ENCODE assay signal across 16 mouse cellular contexts in genomic region chr10:86769797-86770196, GRCm38 (mm10). TPM values are rescaled to one million over a fixed set of nuclear protein-coding genes. Genes with fewer than 3 reads are reported as not detected.
DNase-seq lines count a peak whose midpoint lies in the region; ATAC-seq lines count a peak whose summit lies in the region.
"Had no signal": no experiment of that assay in that cellular context is flagged by ENCODE, and none has a peak within 500 bp of the region (broad histone marks: within the 10 kb centered on the region; RNA-seq: fewer than 3 reads in every experiment).

No protein-coding gene starts in this region.

- H3K27ac ChIP-seq in hindbrain, embryonic 13.5 days, result peak overlapping the region; percentile 9; the same call in 1 of the 2 replicates
- no peak overlapping the region for H3K27ac ChIP-seq in hindbrain, embryonic 16.5 days (ENCODE audit: low read depth, low read length)
- H3K27ac ChIP-seq in midbrain, embryonic 11.5 days (ENCODE audit: low read depth, low read length), result no peak overlapping the region
- H3K27ac ChIP-seq in midbrain, embryonic 10.5 days (replicated peaks), result no peak overlapping the region
- H3K27ac ChIP-seq in forebrain, embryonic 15.5 days (replicated peaks), result peak overlapping the region; percentile 41; the same call in 1 of the 2 replicates
- H3K27ac ChIP-seq in neural tube, embryonic 14.5 days (ENCODE audit: low read depth, low read length), result no peak overlapping the region
- H3K27ac ChIP-seq in embryonic facial prominence, embryonic 10.5 days (replicated peaks), result no peak overlapping the region
- H3K27ac ChIP-seq: limb, embryonic 13.5 days; macrophage; stomach, embryonic 15.5 days had no signal

- no peak overlapping the region for H3K4me2 ChIP-seq in hindbrain, embryonic 13.5 days
- no peak overlapping the region for H3K4me2 ChIP-seq in hindbrain, embryonic 16.5 days (ENCODE audit: low read length)
- no peak overlapping the region for H3K4me2 ChIP-seq in midbrain, embryonic 11.5 days
- H3K4me2 ChIP-seq in forebrain, embryonic 15.5 days (replicated peaks), result no peak overlapping the region
- no peak overlapping the region for H3K4me2 ChIP-seq in neural tube, embryonic 14.5 days (ENCODE audit: low read depth, low read length)
- H3K4me2 ChIP-seq: limb, embryonic 13.5 days; stomach, embryonic 15.5 days had no signal

- no peak overlapping the region for H3K9ac ChIP-seq in hindbrain, embryonic 13.5 days
- no peak overlapping the region for H3K9ac ChIP-seq in hindbrain, embryonic 16.5 days (ENCODE audit: low read depth, low read length)
- no peak overlapping the region for H3K9ac ChIP-seq in midbrain, embryonic 11.5 days (ENCODE audit: low read length)
- H3K9ac ChIP-seq in forebrain, embryonic 15.5 days (replicated peaks), result no peak overlapping the region
- no peak overlapping the region for H3K9ac ChIP-seq in neural tube, embryonic 14.5 days (replicated peaks; ENCODE audit: low read depth, low read length)
- H3K9ac ChIP-seq: limb, embryonic 13.5 days; stomach, embryonic 15.5 days had no signal

- no peaks in the 10 kb centered on the region for H3K9me3 ChIP-seq in hindbrain, embryonic 13.5 days
- H3K9me3 ChIP-seq in hindbrain, embryonic 16.5 days (ENCODE audit: control insufficient read depth, low read length), result no peaks in the 10 kb centered on the region
- no peaks in the 10 kb centered on the region for H3K9me3 ChIP-seq in midbrain, embryonic 11.5 days (ENCODE audit: control insufficient read depth, low read length)
- no peaks in the 10 kb centered on the region for H3K9me3 ChIP-seq in midbrain, embryonic 10.5 days (replicated peaks)
- no peaks in the 10 kb centered on the region for H3K9me3 ChIP-seq in forebrain, embryonic 15.5 days
- no peaks in the 10 kb centered on the region for H3K9me3 ChIP-seq in neural tube, embryonic 14.5 days (ENCODE audit: control insufficient read depth, low read length)
- H3K9me3 ChIP-seq in embryonic facial prominence, embryonic 10.5 days, result no peaks in the 10 kb centered on the region
- H3K9me3 ChIP-seq: limb, embryonic 13.5 days; stomach, embryonic 15.5 days had no signal

- H3K4me3 ChIP-seq in hindbrain, embryonic 13.5 days, result no peak overlapping the region
- H3K4me3 ChIP-seq in hindbrain, embryonic 16.5 days (ENCODE audit: low read length), result no peak overlapping the region
- H3K4me3 ChIP-seq in midbrain, embryonic 11.5 days (ENCODE audit: low read depth, low read length), result no peak overlapping the region
- H3K4me3 ChIP-seq in midbrain, embryonic 10.5 days, result no peak overlapping the region
- no peak overlapping the region for H3K4me3 ChIP-seq in forebrain, embryonic 15.5 days
- no peak overlapping the region for H3K4me3 ChIP-seq in neural tube, embryonic 14.5 days (ENCODE audit: low read depth, low read length)
- H3K4me3 ChIP-seq in embryonic facial prominence, embryonic 10.5 days, result no peak overlapping the region
- H3K4me3 ChIP-seq: erythroblast, embryonic 14.5 days; limb, embryonic 13.5 days; stomach, embryonic 15.5 days had no signal

- H3K36me3 ChIP-seq in hindbrain, embryonic 13.5 days, result no peaks in the 10 kb centered on the region
- no peaks in the 10 kb centered on the region for H3K36me3 ChIP-seq in hindbrain, embryonic 16.5 days (ENCODE audit: control insufficient read depth, insufficient read depth, low read length)
- no peaks in the 10 kb centered on the region for H3K36me3 ChIP-seq in midbrain, embryonic 11.5 days (ENCODE audit: control insufficient read depth, insufficient read depth, low read length)
- H3K36me3 ChIP-seq in midbrain, embryonic 10.5 days, result no peaks in the 10 kb centered on the region
- H3K36me3 ChIP-seq in forebrain, embryonic 15.5 days, result no peaks in the 10 kb centered on the region
- no peaks in the 10 kb centered on the region for H3K36me3 ChIP-seq in neural tube, embryonic 14.5 days (ENCODE audit: control insufficient read depth, insufficient read depth, low read length)
- no peaks in the 10 kb centered on the region for H3K36me3 ChIP-seq in embryonic facial prominence, embryonic 10.5 days (replicated peaks)
- H3K36me3 ChIP-seq: limb, embryonic 13.5 days; stomach, embryonic 15.5 days had no signal

- peaks cover 21% of the 10 kb centered on the region for H3K4me1 ChIP-seq in hindbrain, embryonic 13.5 days (replicated peaks)
- no peaks in the 10 kb centered on the region for H3K4me1 ChIP-seq in hindbrain, embryonic 16.5 days (ENCODE audit: control insufficient read depth, insufficient read depth, low read depth, low read length)
- 0 out of 2 replicates have a peak, but pooled peaks cover 4% of the 10 kb centered on the region for H3K4me1 ChIP-seq in midbrain, embryonic 11.5 days (ENCODE audit: control insufficient read depth, insufficient read depth, low read length)
- peaks cover 7% of the 10 kb centered on the region for H3K4me1 ChIP-seq in midbrain, embryonic 10.5 days
- H3K4me1 ChIP-seq in forebrain, embryonic 15.5 days, result peaks cover 14% of the 10 kb centered on the region
- no peaks in the 10 kb centered on the region for H3K4me1 ChIP-seq in neural tube, embryonic 14.5 days (ENCODE audit: control insufficient read depth, insufficient read depth, low read length)
- 0 out of 2 replicates have a peak, but pooled peaks cover 2% of the 10 kb centered on the region for H3K4me1 ChIP-seq in embryonic facial prominence, embryonic 10.5 days
- H3K4me1 ChIP-seq: limb, embryonic 13.5 days had no signal

- no peaks in the 10 kb centered on the region for H3K27me3 ChIP-seq in hindbrain, embryonic 13.5 days
- H3K27me3 ChIP-seq in hindbrain, embryonic 16.5 days (replicated peaks; ENCODE audit: control insufficient read depth, insufficient read depth, low read length), result no peaks in the 10 kb centered on the region
- H3K27me3 ChIP-seq in midbrain, embryonic 11.5 days (ENCODE audit: control insufficient read depth, insufficient read depth, low read length), result no peaks in the 10 kb centered on the region
- H3K27me3 ChIP-seq in midbrain, embryonic 10.5 days (ENCODE audit: low read depth, poor library complexity, severe bottlenecking), result no peaks in the 10 kb centered on the region
- no peaks in the 10 kb centered on the region for H3K27me3 ChIP-seq in forebrain, embryonic 15.5 days
- no peaks in the 10 kb centered on the region for H3K27me3 ChIP-seq in neural tube, embryonic 14.5 days (ENCODE audit: control insufficient read depth, insufficient read depth, low read length)
- no peaks in the 10 kb centered on the region for H3K27me3 ChIP-seq in embryonic facial prominence, embryonic 10.5 days (replicated peaks; ENCODE audit: low read depth, poor library complexity, severe bottlenecking)
- H3K27me3 ChIP-seq: limb, embryonic 13.5 days; stomach, embryonic 15.5 days had no signal

- WGBS in hindbrain, embryonic 13.5 days, result 22% methylated on average over 4 of the region's 4 CpGs
- 10% methylated on average over 4 of the region's 4 CpGs for WGBS in hindbrain, embryonic 16.5 days
- 47% methylated on average over 4 of the region's 4 CpGs for WGBS in midbrain, embryonic 11.5 days
- WGBS in midbrain, embryonic 10.5 days, result 50% methylated on average over 4 of the region's 4 CpGs
- WGBS in forebrain, embryonic 15.5 days, result 8% methylated on average over 4 of the region's 4 CpGs
- WGBS in neural tube, embryonic 14.5 days, result 23% methylated on average over 4 of the region's 4 CpGs
- WGBS in embryonic facial prominence, embryonic 10.5 days, result 54% methylated on average over 4 of the region's 4 CpGs

- ATAC-seq in hindbrain, embryonic 13.5 days (ENCODE audit: low FRiP score), result peak; percentile 49; the same call in 1 of the 2 replicates
- no peak for ATAC-seq in hindbrain, embryonic 16.5 days
- ATAC-seq in midbrain, embryonic 11.5 days (ENCODE audit: low FRiP score), result no peak
- peak; percentile 73 for ATAC-seq in forebrain, embryonic 15.5 days (replicated peaks)
- peak; percentile 38; the same call in 1 of the 2 replicates for ATAC-seq in neural tube, embryonic 14.5 days (ENCODE audit: low read depth)
- no peak for ATAC-seq in inflammation-experienced regulatory T-cells, adult 6 months
- ATAC-seq: activated CD4-positive, CD25-positive, alpha-beta regulatory T cell, adult 4 months had no signal

- peak; percentile 75 for DNase-seq in midbrain, embryonic 11.5 days (ENCODE audit: low spot score, missing footprints)
- no peak for DNase-seq in midbrain, embryonic 10.5 days (ENCODE audit: low spot score)
- no peak for DNase-seq in embryonic facial prominence, embryonic 10.5 days (ENCODE audit: low spot score)
- DNase-seq: gastrocnemius, postnatal 36 days had no signal

RNA-seq across cellular contexts. Expression of gene Gm49358, which starts 6.0 kb away (rescaled TPM):
- polyA plus RNA-seq in hindbrain, embryonic 13.5 days (2015; fragmentation: Nextera tagmentation; extraction: Ambion mirVana), result not detected in 2 replicates
- not detected in 2 replicates for polyA plus RNA-seq in hindbrain, embryonic 16.5 days (2015; fragmentation: Nextera tagmentation; extraction: Ambion mirVana)
- polyA plus RNA-seq in midbrain, embryonic 11.5 days (2014; fragmentation: Nextera tagmentation; extraction: Ambion mirVana), result 0.37 TPM in 1 of 2 replicates, not detected in the other
- polyA plus RNA-seq in midbrain, embryonic 10.5 days (2016; fragmentation: Nextera tagmentation; extraction: Ambion mirVana), result not detected in 2 replicates
- polyA plus RNA-seq in forebrain, embryonic 15.5 days (2015; fragmentation: Nextera tagmentation; extraction: Ambion mirVana), result not detected in 2 replicates
- 1.9 TPM in 1 of 2 replicates, not detected in the other for polyA plus RNA-seq in neural tube, embryonic 14.5 days (2014; fragmentation: Nextera tagmentation; extraction: Ambion mirVana)
- polyA plus RNA-seq in inflammation-experienced regulatory T-cells, adult 6 months (2017; shearing (Covaris generic)), result not detected
- not detected in 2 replicates for polyA plus RNA-seq in embryonic facial prominence, embryonic 10.5 days (2016; fragmentation: Nextera tagmentation; extraction: Ambion mirVana)
- polyA plus RNA-seq: activated CD4-positive, CD25-positive, alpha-beta regulatory T cell, adult 4 months; cortical plate, adult 2 months; erythroblast, embryonic 14.5 days; heart, postnatal 0 days; stomach, embryonic 15.5 days had no signal

RNA-seq across cellular contexts. Expression of gene Nt5dc3, which starts 9.0 kb away (rescaled TPM):
- 8.6 and 9.2 TPM in 2 replicates for polyA plus RNA-seq in hindbrain, embryonic 13.5 days (2015; fragmentation: Nextera tagmentation; extraction: Ambion mirVana)
- 11.3 and 13.4 TPM in 2 replicates for polyA plus RNA-seq in hindbrain, embryonic 16.5 days (2015; fragmentation: Nextera tagmentation; extraction: Ambion mirVana)
- 1.1 and 1.7 TPM in 2 replicates for polyA plus RNA-seq in midbrain, embryonic 11.5 days (2014; fragmentation: Nextera tagmentation; extraction: Ambion mirVana)
- polyA plus RNA-seq in midbrain, embryonic 10.5 days (2016; fragmentation: Nextera tagmentation; extraction: Ambion mirVana), result 0.67 and 0.72 TPM in 2 replicates
- 6.6 and 6.7 TPM in 2 replicates for polyA plus RNA-seq in forebrain, embryonic 15.5 days (2015; fragmentation: Nextera tagmentation; extraction: Ambion mirVana)
- polyA plus RNA-seq in neural tube, embryonic 14.5 days (2014; fragmentation: Nextera tagmentation; extraction: Ambion mirVana), result 14.9 and 15.8 TPM in 2 replicates
- 1 to 10 TPM in 2 of 3 experiments, under 1 TPM in 1; 0.68 to 1.9 (median 1.2) TPM for polyA plus RNA-seq in inflammation-experienced regulatory T-cells, adult 6 months (2017; shearing (Covaris generic))
- 0.75 and 0.85 TPM in 2 replicates for polyA plus RNA-seq in embryonic facial prominence, embryonic 10.5 days (2016; fragmentation: Nextera tagmentation; extraction: Ambion mirVana)

Comparison
In these comparisons a context has a peak if more than half of its experiments do, and no peak if none do; other contexts are left out.
1. ATAC-seq: peak in hindbrain, embryonic 13.5 days (single experiment), forebrain, embryonic 15.5 days (single experiment) and neural tube, embryonic 14.5 days (single experiment); none in hindbrain, embryonic 16.5 days (single experiment), midbrain, embryonic 11.5 days (single experiment) and inflammation-experienced regulatory T-cells, adult 6 months (single experiment).
2. H3K27ac ChIP-seq: peak in hindbrain, embryonic 13.5 days (single experiment) and forebrain, embryonic 15.5 days (single experiment); none in hindbrain, embryonic 16.5 days (single experiment), midbrain, embryonic 11.5 days (single experiment), midbrain, embryonic 10.5 days (single experiment), neural tube, embryonic 14.5 days (single experiment) and embryonic facial prominence, embryonic 10.5 days (single experiment).